Mouse (Mus musculus): Measurements from ENCODE around the gene Yju2. TPM values are rescaled to one million over a fixed set of nuclear protein-coding genes. Genes with fewer than 3 reads are reported as not detected.
"Not testable (repeated sequence)": the region's sequence is repeated elsewhere in the genome, so short reads cannot be mapped to it uniquely, and the experiment has no call there.

Yju2 gene
- polyA plus RNA-seq (2012; rRNA removed), result 16.9 and 17.3 TPM in 2 replicates

DNA sequence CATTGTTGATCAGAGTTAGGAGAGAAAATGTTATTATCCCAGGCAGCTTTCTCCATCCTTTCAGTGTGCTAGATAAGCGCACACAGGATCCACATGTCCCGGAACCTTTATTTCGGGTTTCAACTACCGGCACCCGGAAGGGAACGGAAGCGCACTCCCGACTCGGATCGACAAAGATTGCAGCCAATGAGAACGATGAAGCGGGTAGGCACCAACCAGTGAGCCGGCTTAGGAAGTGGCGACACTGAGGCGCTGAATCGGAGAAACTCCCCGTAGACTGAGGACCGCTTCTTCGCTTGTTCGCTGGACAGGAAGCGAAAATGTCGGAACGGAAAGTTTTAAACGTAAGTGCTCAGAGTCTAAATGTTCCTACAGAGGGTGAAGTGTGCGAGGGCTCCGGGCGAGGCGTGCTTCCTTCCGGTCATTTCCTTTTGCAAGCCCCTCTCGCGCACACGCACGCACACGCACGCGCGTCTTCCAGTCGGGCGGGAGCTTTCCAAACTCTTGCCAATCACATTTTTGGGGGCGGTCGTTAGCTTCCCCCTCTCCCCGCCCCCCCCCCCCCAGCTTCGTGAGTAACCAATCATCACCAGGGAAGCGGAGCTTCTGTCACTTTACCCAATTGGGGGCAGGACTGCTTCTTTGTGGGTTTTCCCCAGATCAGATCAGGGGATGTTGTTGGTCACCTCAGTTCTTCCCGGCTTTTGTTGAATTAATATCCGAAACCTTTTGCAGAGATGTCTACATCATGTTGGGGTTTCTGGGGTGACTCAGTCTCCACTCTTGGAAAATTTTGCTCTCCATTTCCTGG, at the start of gene Yju2:
TSS of gene Yju2 (plus strand) at position 182 of the 811 bp plus-strand sequence.
- DNase-seq, result peak; percentile 90
- no peaks in the 10 kb centered on the region; the same call in 1 of the 2 replicates for H3K36me3 ChIP-seq (ENCODE audit: control insufficient read depth, insufficient read depth, low read length)
- H3K4me1 ChIP-seq (replicated peaks; ENCODE audit: control insufficient read depth, insufficient read depth, low read length), result peaks cover 10% of the 10 kb centered on the region
- H3K27me3 ChIP-seq (ENCODE audit: control insufficient read depth, insufficient read depth, low read length), result no peaks in the 10 kb centered on the region
- under 1% methylated on average over 46 of the region's 46 CpGs for WGBS
- TF ChIP-seq POLR2A (IDR thresholded peaks at IDR 0.05; ENCODE audit: control insufficient read depth, extremely low read depth, insufficient read depth, low read length, poor library complexity) (peak; percentile 74), CTCF (IDR thresholded peaks at IDR 0.05; ENCODE audit: borderline replicate concordance, control insufficient read depth, extremely low read depth, insufficient read depth, low read length, poor library complexity) (0 out of 2 replicates have a peak, but pooled peaks have one; percentile 26)
- H3K4me3 ChIP-seq (ENCODE audit: control insufficient read depth, insufficient read depth, low read length), result peak within 1 kb of the TSS; percentile 92
- peak within 1 kb of the TSS; percentile 92 for H3K27ac ChIP-seq (ENCODE audit: control insufficient read depth, insufficient read depth, low read length)

- Histone ChIP-seq H3K36me3 (ENCODE audit: control insufficient read depth, insufficient read depth, low read length) (no peaks in the 10 kb centered on the region), H3K27ac (ENCODE audit: control insufficient read depth, insufficient read depth, low read length) (no peak overlapping the region), H3K4me1 (replicated peaks; ENCODE audit: control insufficient read depth, insufficient read depth, low read length) (peaks cover 6% of the 10 kb centered on the region), H3K27me3 (ENCODE audit: control insufficient read depth, insufficient read depth, low read length) (no peaks in the 10 kb centered on the region), H3K4me3 (ENCODE audit: control insufficient read depth, insufficient read depth, low read length) (peak overlapping the region; percentile 57)
- peak; percentile 64 for DNase-seq
- WGBS, result 2% methylated on average over 32 of the region's 33 CpGs
- TF ChIP-seq CTCF (IDR thresholded peaks at IDR 0.05; ENCODE audit: borderline replicate concordance, control insufficient read depth, extremely low read depth, insufficient read depth, low read length, poor library complexity), result peak; percentile 66; the same call in 1 of the 2 replicates
- TF ChIP-seq POLR2A (IDR thresholded peaks at IDR 0.05; ENCODE audit: control insufficient read depth, extremely low read depth, insufficient read depth, low read length, poor library complexity), result 0 out of 2 replicates have a peak, but pooled peaks have one; percentile 16
Measured at GRCm38 (mm10) chr17:55931553-55932502, 27.1 kb upstream of the Yju2 start.

GRCm38 (mm10) chr17:55932635-55933034, 26.3 kb upstream of the Yju2 start:
- H3K4me1 ChIP-seq (replicated peaks; ENCODE audit: control insufficient read depth, insufficient read depth, low read length), result peaks cover 6% of the 10 kb centered on the region
- H3K36me3 ChIP-seq (ENCODE audit: control insufficient read depth, insufficient read depth, low read length), result no peaks in the 10 kb centered on the region
- 35% methylated on average over 2 of the region's 2 CpGs for WGBS
- no peak for DNase-seq
- TF ChIP-seq CTCF (IDR thresholded peaks at IDR 0.05; ENCODE audit: borderline replicate concordance, control insufficient read depth, extremely low read depth, insufficient read depth, low read length, poor library complexity), result no peak
- TF ChIP-seq POLR2A (IDR thresholded peaks at IDR 0.05; ENCODE audit: control insufficient read depth, extremely low read depth, insufficient read depth, low read length, poor library complexity), result no peak
- H3K27ac ChIP-seq (ENCODE audit: control insufficient read depth, insufficient read depth, low read length), result no peak overlapping the region
- no peaks in the 10 kb centered on the region for H3K27me3 ChIP-seq (ENCODE audit: control insufficient read depth, insufficient read depth, low read length)
- no peak overlapping the region for H3K4me3 ChIP-seq (ENCODE audit: control insufficient read depth, insufficient read depth, low read length)

GRCm38 (mm10) chr17:55933191-55933590, 25.7 kb upstream of the Yju2 start:
- WGBS, result 97% methylated on average over 15 of the region's 15 CpGs

GRCm38 (mm10) chr17:55944387-55944865, 14.5 kb upstream of the Yju2 start:
- H3K36me3 ChIP-seq (ENCODE audit: control insufficient read depth, insufficient read depth, low read length); H3K4me1 ChIP-seq (replicated peaks; ENCODE audit: control insufficient read depth, insufficient read depth, low read length); H3K27me3 ChIP-seq (ENCODE audit: control insufficient read depth, insufficient read depth, low read length); DNase-seq: not testable (repeated sequence)
- peak overlapping the region; percentile 68 for H3K4me3 ChIP-seq (ENCODE audit: control insufficient read depth, insufficient read depth, low read length)
- 38% methylated on average over 10 of the region's 10 CpGs for WGBS
- peak overlapping the region; percentile 52 for H3K27ac ChIP-seq (ENCODE audit: control insufficient read depth, insufficient read depth, low read length)

More at GRCm38 (mm10) chr17:55933191-55933590, 25.7 kb upstream of the Yju2 start:
- Histone ChIP-seq H3K36me3 (ENCODE audit: control insufficient read depth, insufficient read depth, low read length) (no peaks in the 10 kb centered on the region), H3K4me1 (replicated peaks; ENCODE audit: control insufficient read depth, insufficient read depth, low read length) (peaks cover 6% of the 10 kb centered on the region), H3K27me3 (ENCODE audit: control insufficient read depth, insufficient read depth, low read length) (no peaks in the 10 kb centered on the region), H3K4me3 (ENCODE audit: control insufficient read depth, insufficient read depth, low read length) (no peak overlapping the region), H3K27ac (ENCODE audit: control insufficient read depth, insufficient read depth, low read length) (no peak overlapping the region)
- no peak for TF ChIP-seq POLR2A (IDR thresholded peaks at IDR 0.05; ENCODE audit: control insufficient read depth, extremely low read depth, insufficient read depth, low read length, poor library complexity)
- no peak for TF ChIP-seq CTCF (IDR thresholded peaks at IDR 0.05; ENCODE audit: borderline replicate concordance, control insufficient read depth, extremely low read depth, insufficient read depth, low read length, poor library complexity)
- no peak for DNase-seq
